Mouse (Mus musculus): ENCODE data around the gene Atp5l.

DNA sequence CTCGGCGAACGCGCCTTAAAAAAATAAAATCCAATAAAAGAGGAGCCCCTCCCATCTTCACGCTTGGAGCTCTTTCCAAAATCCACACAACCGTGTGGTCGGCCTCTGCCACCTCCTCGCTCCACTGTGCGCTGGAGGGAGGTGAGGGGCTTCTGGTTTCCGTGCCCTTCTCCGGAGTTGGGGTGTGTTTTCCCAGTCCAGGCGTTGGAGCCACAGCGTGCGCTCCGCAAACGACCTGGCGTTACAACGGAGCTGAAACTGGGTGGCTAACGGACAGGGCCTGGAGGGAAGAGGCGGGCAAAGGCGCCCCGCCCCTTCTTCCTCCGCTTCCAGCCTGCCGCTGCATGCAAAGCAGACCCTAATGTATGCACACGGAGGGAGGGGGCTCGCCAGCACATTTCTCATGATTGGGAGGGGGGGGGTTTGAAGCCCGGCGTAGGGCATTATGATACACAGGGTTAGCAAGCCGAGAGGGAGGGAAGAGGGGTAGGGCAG lies 38.6 kb downstream of the Atp5l start:
- TF ChIP-seq POLR2A (IDR thresholded peaks at IDR 0.05; ENCODE audit: insufficient read depth, low read depth, low read length) = peak; percentile 82
- TF ChIP-seq CTCF (IDR thresholded peaks at IDR 0.05) = no peak

All from heart, adult 2 months (tissue).